Mouse (Mus musculus) left cerebral cortex, adult 2 months (tissue): ENCODE data around the gene Jmjd4. TPM values are rescaled to one million over a fixed set of nuclear protein-coding genes. Genes with fewer than 3 reads are reported as not detected.

Experiments
- DNase-seq, 2 experiments: peaks; one replicate each; pipeline ENCODE4 v3.0.0; 2021 to 2022; ENCODE audit warnings: low spot score in 2 of 2, mixed read lengths in 1 of 2; ENCODE audit errors: extremely low spot score in 1 of 2
- H3K27ac ChIP-seq: fragments of 200-600 bp; 2 replicates; pipeline ENCODE4 v1.8.1; 2022
- H3K4me3 ChIP-seq: fragments of 200-600 bp; 2 replicates; pipeline ENCODE4 v1.8.1; 2022
- CTCF ChIP-seq: fragments of 200-600 bp; IDR thresholded peaks from 2 replicates; pipeline ENCODE4 v1.8.1; 2022; ENCODE audit warnings: antibody characterized with exemption, mild to moderate bottlenecking, moderate library complexity
- intact Hi-C: fragments of 180-260 bp; cut with DNase I; formaldehyde crosslinking; loops from one replicate; pipeline ENCODE4 v1.15.1; 2025
- long read RNA-seq, 2 experiments: library from polyadenylated mRNA; stranded (forward); transcript quantifications; one replicate each; pipeline ENCODE4 v2.0.0; 2021; ENCODE audit warnings: borderline mapping rate in 2 of 2
- total RNA-seq, 2 experiments: library from RNA; stranded (reverse); gene quantifications; 2 replicates each; pipeline ENCODE4 v1.2.3; 2021

The Jmjd4 gene
- 10 to 100 TPM; 27.3 to 27.4 TPM for total RNA-seq
- long read RNA-seq, experiment 1, full-length matches to known transcripts: 2 of 5 reads
- long read RNA-seq, experiment 1, partial matches to known transcripts: 0 of 5 reads
- long read RNA-seq, experiment 1, other reads (novel, unspliced or antisense): 3 of 5 reads
- long read RNA-seq, experiment 2, full-length matches to known transcripts: 2 of 3 reads
- long read RNA-seq, experiment 2, partial matches to known transcripts: 0 of 3 reads
- long read RNA-seq, experiment 2, other reads (novel, unspliced or antisense): 1 of 3 reads

DNA sequence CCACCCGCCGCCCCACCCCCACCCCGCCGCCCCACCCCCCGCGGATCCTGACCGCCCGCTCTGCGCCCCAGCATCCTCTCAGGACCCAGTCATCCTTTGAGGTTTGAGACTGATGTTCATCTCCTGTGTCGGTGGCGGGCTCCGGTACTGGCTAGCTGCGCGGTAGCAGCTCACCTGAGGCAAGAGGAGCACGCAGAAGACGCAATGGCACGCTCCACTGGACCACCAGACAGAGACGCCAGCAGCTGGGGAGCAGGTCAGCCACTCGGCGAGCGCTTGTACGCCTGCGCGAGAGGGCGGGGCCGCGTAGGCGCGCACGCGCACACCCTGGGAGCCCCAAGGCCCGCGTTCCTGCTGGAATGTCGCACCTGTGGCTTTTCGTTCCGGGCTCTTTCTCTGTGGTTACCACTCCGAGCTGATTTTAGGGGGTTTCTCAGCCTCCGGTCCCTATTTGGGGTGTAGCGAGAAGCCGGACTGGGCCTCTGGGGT is at the start of gene Jmjd4:
Gene Jmjd4 (plus strand): TSS at position 305 of the 489 bp plus-strand sequence.
- DNase-seq: peak; percentile 92 to 95
- peak within 1 kb of the TSS; percentile 92 for H3K27ac ChIP-seq
- intact Hi-C loops: no loop called here
- peak within 1 kb of the TSS; percentile 96 for H3K4me3 ChIP-seq
- TF ChIP-seq CTCF: no peak

DNA sequence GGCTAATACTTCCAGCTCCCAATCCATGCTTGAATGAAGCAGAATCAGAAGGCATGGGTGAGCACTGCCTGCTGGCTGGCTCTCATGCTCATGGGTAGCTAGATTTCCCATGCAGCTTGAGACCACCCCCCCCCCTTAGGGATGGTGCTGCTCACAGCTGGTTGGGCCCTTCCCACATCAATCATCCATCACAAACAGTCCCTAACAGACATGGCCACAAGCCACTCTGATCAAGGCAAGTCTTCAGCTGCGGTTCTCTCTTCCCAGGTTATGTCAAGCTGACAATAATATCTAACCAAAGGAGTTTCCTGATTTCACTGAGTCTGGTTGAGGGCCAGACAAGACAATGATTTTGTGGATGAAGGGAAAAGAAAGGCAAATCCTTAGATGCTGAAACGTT is 49.0 kb upstream of the Jmjd4 start:
- no peak for TF ChIP-seq CTCF
- Histone ChIP-seq H3K27ac (no peak overlapping the region), H3K4me3 (no peak overlapping the region)
- intact Hi-C loops: no loop called here
- no peak for DNase-seq

DNA sequence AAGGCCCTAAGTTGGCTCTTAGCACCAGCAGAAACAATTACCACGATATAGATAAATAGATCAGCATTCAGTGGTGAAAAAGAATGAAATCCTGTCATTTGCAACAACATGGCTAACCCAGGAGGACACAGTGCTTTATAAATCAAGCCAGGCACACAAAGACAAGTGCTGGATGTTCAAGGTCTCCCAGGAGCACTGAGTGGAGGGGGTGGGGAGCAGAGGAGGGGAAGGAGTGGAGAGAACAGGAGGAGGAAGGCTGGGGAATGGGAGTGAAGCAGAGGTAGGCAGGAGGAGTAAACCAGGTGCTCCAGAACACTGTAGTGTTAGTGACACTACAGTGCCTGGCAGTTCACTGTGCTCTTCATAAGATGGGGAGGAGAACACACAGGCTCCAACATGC is 44.1 kb upstream of the Jmjd4 start:
- intact Hi-C loops: no loop called here
- DNase-seq: no peak
- Histone ChIP-seq H3K27ac (no peak overlapping the region), H3K4me3 (no peak overlapping the region)
- TF ChIP-seq CTCF: no peak

DNA sequence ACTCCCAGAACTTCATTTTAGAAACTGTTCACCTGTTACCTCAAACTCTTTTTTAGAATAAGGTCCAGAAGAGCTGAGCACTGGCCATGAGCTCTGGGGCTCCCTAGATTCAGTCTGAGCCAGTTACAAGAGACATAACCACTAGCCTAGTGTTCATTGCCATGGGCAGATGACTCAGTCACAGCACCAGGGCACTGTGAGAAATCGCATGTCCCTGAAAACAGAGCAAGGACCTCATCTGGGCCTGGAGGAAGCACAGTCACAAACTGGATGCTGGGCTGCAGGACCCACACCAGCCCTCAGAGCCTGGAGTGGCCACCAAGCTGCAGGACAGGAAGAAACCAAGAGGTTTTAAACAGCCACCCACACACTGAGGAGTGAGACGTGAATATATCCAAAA is 39.0 kb upstream of the Jmjd4 start:
- Histone ChIP-seq H3K4me3 (no peak overlapping the region), H3K27ac (no peak overlapping the region)
- intact Hi-C loops: loop anchor here (5.0 kb wide), 2 partner anchors 74 to 104 kb away; partner anchors contain the start of gene Wnt9a
- DNase-seq: no peak
- TF ChIP-seq CTCF: no peak

DNA sequence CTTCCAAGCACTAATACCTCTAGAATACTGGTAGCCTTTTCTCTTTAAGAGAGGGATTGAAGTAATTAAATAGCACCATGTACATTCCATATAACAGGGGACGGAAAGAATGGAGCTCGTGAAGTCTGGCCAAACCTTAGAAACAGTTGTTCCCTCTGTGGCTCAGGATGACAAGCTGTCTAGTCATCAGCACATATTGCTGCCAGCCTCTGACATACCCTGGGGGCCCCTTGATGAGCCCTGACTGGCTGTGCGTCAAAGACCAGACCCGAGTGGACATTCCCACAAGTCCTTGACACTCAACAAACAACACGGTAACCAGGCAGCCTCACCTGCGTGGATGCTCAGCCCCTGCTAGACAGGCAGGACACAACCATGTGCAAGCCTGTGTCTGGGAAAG is 37.8 kb upstream of the Jmjd4 start:
- intact Hi-C loops: loop anchor here (5.0 kb wide), 2 partner anchors 75 to 105 kb away; partner anchors contain the start of gene Wnt9a
- no peak overlapping the region for H3K4me3 ChIP-seq
- TF ChIP-seq CTCF: no peak

DNA sequence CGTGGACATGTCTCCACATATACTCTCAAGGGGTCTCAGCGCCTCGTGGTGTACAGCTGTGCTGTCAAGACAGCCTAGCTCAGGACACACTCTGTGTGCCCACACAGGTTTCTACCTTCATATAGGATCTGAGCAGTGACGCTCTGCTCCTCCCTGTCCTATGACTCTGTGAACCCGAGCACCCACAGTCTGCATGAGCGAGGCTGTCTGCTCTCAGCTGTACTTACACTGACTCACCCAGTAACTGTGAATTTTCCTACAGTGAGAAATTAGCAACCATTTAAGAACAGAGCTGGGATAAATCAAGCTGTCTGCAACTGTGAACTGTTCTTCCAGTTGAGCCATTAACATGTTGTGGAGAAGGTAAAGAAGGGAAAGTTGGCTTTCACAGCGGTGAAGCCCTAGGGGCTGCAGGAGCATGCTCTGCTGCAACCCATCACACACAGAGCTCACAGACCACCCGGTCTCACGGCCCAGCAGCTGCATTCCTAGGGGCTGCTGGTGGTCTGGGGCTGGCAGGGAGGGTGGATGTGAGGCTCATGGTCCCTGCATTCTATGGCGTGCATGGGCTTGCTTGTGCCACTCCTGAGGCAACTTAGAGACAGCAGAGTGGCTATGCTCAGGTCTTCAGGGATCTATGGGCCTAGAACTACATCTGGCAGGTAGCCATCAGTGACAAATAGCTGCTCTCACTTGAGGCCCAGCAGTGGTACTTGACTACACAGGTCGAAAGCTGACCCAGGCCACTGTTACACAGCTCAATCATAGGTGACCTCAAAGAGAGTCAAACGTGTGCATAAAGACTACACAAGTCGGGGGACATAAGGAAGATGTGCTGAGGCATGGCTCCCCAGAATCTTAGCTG is 36.6 kb upstream of the Jmjd4 start:
- H3K4me3 ChIP-seq: no peak overlapping the region
- intact Hi-C loops: loop anchor here (5.0 kb wide), 2 partner anchors 76 to 106 kb away; partner anchors contain the start of gene Wnt9a
- H3K27ac ChIP-seq: peak overlapping the region; percentile 57
- TF ChIP-seq CTCF: no peak
- DNase-seq: peak in 1 of 2 experiments; percentile 22

More for the DNA sequence above, 37.8 kb upstream of the Jmjd4 start:
- no peak for DNase-seq
- no peak overlapping the region for H3K27ac ChIP-seq

DNA sequence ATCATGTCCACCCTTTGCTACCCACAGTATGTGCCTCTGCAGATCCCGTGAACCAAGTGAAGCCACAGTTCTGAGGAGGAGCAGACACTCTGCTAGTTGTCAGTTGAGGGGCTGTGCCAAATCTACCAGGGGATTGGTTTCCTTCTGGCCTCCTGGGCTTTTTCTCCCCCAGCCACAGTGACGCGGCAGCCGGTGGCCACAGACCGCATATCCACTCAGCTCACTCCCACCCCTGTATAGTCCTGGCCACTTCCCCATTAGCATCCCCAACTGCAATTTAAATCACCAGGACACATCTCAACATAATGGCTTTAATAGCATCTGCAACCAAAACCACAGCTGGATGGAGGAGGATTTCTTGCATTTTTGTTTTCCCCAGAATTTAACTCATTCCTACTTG is 31.1 kb upstream of the Jmjd4 start:
- TF ChIP-seq CTCF: no peak
- no peak for DNase-seq
- Histone ChIP-seq H3K27ac (no peak overlapping the region), H3K4me3 (no peak overlapping the region)
- intact Hi-C loops: no loop called here

DNA sequence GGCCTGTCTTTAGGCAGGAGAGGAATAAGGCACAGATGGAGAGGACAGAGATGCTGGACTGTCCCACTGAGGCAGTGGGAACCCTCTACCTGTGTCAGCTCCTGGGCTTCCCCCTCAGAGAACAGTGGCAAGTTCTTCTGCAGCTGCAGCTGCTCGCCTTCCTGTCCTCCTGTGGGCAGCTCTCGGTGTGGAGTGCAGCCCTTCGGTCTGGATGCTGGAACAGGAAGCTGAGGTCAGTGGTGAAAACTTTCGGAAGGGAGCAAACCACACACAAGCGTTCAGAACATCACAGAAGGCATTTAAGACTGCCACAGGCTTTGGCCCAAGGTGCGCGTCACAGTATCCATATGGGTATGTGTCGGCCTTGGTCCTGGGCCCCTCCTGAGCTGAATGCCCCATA is 28.4 kb upstream of the Jmjd4 start:
- no peak for DNase-seq
- Histone ChIP-seq H3K4me3 (no peak overlapping the region), H3K27ac (no peak overlapping the region)
- TF ChIP-seq CTCF: no peak
- intact Hi-C loops: no loop called here

DNA sequence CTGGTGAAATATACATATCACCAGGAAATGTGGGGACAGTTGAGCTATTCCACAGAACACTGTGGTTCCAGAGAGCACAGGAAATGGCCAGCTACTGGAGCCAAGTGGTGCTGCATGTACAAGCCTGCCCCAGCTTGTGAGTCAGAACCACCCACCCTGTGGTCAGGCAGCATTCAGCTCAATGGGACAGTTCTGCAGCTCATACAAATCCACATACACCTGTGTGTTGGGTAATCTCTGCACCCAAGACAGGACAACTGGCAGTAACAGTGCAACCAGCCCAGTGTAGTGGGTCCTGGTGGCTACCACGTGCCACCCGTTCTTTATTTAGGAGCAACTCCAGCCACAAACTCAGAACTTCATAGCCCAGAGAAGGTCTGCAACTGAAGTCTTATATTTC is 27.9 kb upstream of the Jmjd4 start:
- no peak overlapping the region for H3K27ac ChIP-seq
- no peak for DNase-seq
- intact Hi-C loops: no loop called here
- H3K4me3 ChIP-seq: no peak overlapping the region
- TF ChIP-seq CTCF: no peak; the same call in 1 of the 2 replicates

DNA sequence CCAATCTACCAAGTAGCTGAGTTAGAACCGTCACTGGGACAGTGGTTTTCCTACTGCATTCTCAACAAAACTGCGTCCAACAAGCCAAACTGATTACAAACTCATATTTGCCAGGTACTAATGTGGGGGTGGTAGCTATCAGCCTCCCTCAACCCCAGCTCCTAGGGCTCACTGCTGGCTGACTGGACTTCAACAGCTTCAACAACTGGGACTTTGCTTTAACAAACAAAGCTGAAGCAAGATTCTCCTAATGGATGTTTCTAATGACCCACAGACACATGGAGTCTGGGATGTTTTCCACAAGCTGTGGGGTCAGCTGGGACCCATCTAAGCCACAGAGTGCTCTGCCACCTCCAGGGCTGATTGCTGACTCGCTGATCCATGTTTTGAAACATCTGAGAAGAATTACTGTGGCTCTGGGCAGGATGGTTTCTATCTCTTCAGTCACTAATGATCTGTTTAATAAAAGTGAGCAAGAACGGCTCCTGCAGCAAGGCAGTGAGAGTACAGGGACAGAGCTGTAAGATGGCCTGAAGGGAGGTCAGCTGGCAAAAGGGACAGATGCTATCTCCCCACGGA is 26.7 kb upstream of the Jmjd4 start:
- no peak for DNase-seq
- TF ChIP-seq CTCF: no peak
- intact Hi-C loops: no loop called here
- H3K4me3 ChIP-seq: no peak overlapping the region
- H3K27ac ChIP-seq: no peak overlapping the region

DNA sequence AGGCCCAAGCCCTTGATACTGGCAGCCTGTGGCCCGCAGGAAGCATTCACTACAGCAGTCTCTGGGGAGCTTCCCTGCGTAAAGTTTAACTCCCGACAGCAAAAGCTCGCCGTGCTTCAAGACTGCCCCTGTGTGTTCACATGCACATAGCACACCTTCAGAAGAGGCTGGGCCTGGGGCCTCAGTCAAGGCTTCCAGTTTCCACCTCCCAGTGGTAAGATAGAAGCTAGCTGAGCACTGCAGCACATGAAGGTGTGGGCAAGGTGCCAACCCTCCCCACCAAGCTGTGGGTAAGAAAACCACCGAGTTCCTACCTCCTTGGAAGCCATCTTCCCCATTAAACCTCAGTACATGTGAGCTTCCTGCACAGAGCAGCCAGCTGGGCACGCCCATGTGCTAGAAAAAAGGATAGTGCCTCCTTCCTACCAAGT is 24.2 kb upstream of the Jmjd4 start:
- Histone ChIP-seq H3K27ac (no peak overlapping the region), H3K4me3 (no peak overlapping the region)
- peak; percentile 32 to 43 for DNase-seq
- intact Hi-C loops: loop anchor here (5.0 kb wide), 1 partner anchor 118 kb away; the partner anchor contains the start of gene Wnt9a
- TF ChIP-seq CTCF: peak; percentile 41
